Mouse (Mus musculus) ovary, postnatal 10 days (tissue): ENCODE data around the gene Olfr455.

Experiments used
- DNase-seq: peaks from one replicate; pipeline ENCODE4 v3.0.0; 2022; ENCODE audit warnings: low spot score

Olfr455 gene

GRCm38 (mm10) chr6:42547461-42547860, at the start of gene Olfr455:
TSS of gene Olfr455 (minus strand) at chr6:42547587.
- DNase-seq = no peak

- DNase-seq = no peak
Observed at GRCm38 (mm10) chr6:42593138-42593882, 45.9 kb upstream of the Olfr455 start.

GRCm38 (mm10) chr6:42586569-42586968, 39.2 kb upstream of the Olfr455 start:
- DNase-seq = no peak

- DNase-seq = no peak
Observed at GRCm38 (mm10) chr6:42583488-42583872, 36.1 kb upstream of the Olfr455 start.

- DNase-seq = no peak
Observed at GRCm38 (mm10) chr6:42582741-42583487, 35.5 kb upstream of the Olfr455 start.

GRCm38 (mm10) chr6:42578678-42579077, 31.3 kb upstream of the Olfr455 start:
- DNase-seq = no peak

- no peak for DNase-seq
Observed at GRCm38 (mm10) chr6:42577433-42577832, 30.0 kb upstream of the Olfr455 start.

GRCm38 (mm10) chr6:42568205-42568604, 20.8 kb upstream of the Olfr455 start:
- DNase-seq = no peak

- no peak for DNase-seq
Observed at GRCm38 (mm10) chr6:42566076-42566598, 18.8 kb upstream of the Olfr455 start.

GRCm38 (mm10) chr6:42562280-42562679, 14.9 kb upstream of the Olfr455 start:
- DNase-seq = no peak

- no peak for DNase-seq
Observed at GRCm38 (mm10) chr6:42560885-42561284, 13.5 kb upstream of the Olfr455 start.

GRCm38 (mm10) chr6:42558641-42559040, 11.3 kb upstream of the Olfr455 start:
- DNase-seq = no peak

- DNase-seq = no peak
Observed at GRCm38 (mm10) chr6:42546180-42546579, 1.2 kb downstream of the Olfr455 start.

- DNase-seq = no peak
Observed at GRCm38 (mm10) chr6:42545451-42545885, 1.9 kb downstream of the Olfr455 start.

GRCm38 (mm10) chr6:42544846-42545245, 2.5 kb downstream of the Olfr455 start:
- no peak for DNase-seq

GRCm38 (mm10) chr6:42542036-42543031, 5.1 kb downstream of the Olfr455 start:
- no peak for DNase-seq

GRCm38 (mm10) chr6:42540681-42541080, 6.7 kb downstream of the Olfr455 start:
- DNase-seq = no peak

- DNase-seq = no peak
Observed at GRCm38 (mm10) chr6:42539711-42540110, 7.7 kb downstream of the Olfr455 start.

- DNase-seq = no peak
Observed at GRCm38 (mm10) chr6:42513461-42513860, 33.9 kb downstream of the Olfr455 start.

GRCm38 (mm10) chr6:42509311-42509710, 38.1 kb downstream of the Olfr455 start:
- no peak for DNase-seq

GRCm38 (mm10) chr6:42503478-42503877, 43.9 kb downstream of the Olfr455 start:
- no peak for DNase-seq

- DNase-seq = no peak
Observed at GRCm38 (mm10) chr6:42489731-42490130, 57.7 kb downstream of the Olfr455 start.
